Mouse (Mus musculus) liver, embryonic 12.5 days (tissue): ENCODE measurements around the gene Eef1akmt3. TPM values are rescaled to one million over a fixed set of nuclear protein-coding genes. Genes with fewer than 3 reads are reported as not detected.

Experiments
- ATAC-seq: fragments of 200-750 bp; cut with Nextera tagmentation; 2 replicates; pipeline ENCODE4 v1.8.0; 2017; ENCODE audit warnings: moderate number of reproducible peaks, mild to moderate bottlenecking, moderate library complexity
- H3K27ac ChIP-seq: fragments of 300-500 bp; sonication (generic); 2 replicates; pipeline ENCODE4 v1.5.1; 2016; ENCODE audit warnings: mild to moderate bottlenecking
- H3K27me3 ChIP-seq: fragments of 300-500 bp; sonication (generic); replicated peaks from 2 replicates; pipeline ENCODE4 v1.6.1; 2016; ENCODE audit warnings: mild to moderate bottlenecking, moderate library complexity
- H3K36me3 ChIP-seq: fragments of 300-500 bp; sonication (generic); 2 replicates; pipeline ENCODE4 v1.6.1; 2016; ENCODE audit warnings: mild to moderate bottlenecking, moderate library complexity
- H3K4me1 ChIP-seq: fragments of 300-500 bp; sonication (generic); 2 replicates; pipeline ENCODE4 v1.6.1; 2016
- H3K4me2 ChIP-seq: fragments of 300-500 bp; sonication (generic); 2 replicates; pipeline ENCODE4 v1.6.1; 2016; ENCODE audit warnings: mild to moderate bottlenecking, moderate library complexity
- H3K4me3 ChIP-seq: fragments of 300-500 bp; sonication (generic); 2 replicates; pipeline ENCODE4 v1.5.1; 2016; ENCODE audit warnings: mild to moderate bottlenecking, moderate library complexity
- H3K9ac ChIP-seq: fragments of 300-500 bp; sonication (generic); 2 replicates; pipeline ENCODE4 v1.6.1; 2016; ENCODE audit warnings: mild to moderate bottlenecking, moderate library complexity
- H3K9me3 ChIP-seq: fragments of 300-500 bp; sonication (generic); replicated peaks from 2 replicates; pipeline ENCODE4 v1.6.1; 2016; ENCODE audit warnings: mild to moderate bottlenecking, moderate library complexity
- WGBS: fragments of 180-500 bp; shearing (Covaris S2); methylation state at CpG from one replicate; pipeline ENCODE4 v1.1.7; 2016; ENCODE audit not compliant: insufficient replicate concordance; 5-methylcytosine and 5-hydroxymethylcytosine counted together
- polyA plus RNA-seq: library from polyadenylated mRNA; unstranded; fragments of >200 nt; fragmentation: Nextera tagmentation; extraction: Ambion mirVana; gene quantifications from 2 replicates; pipeline ENCODE4 v1.2.1, GENCODE M21; 2016

The Eef1akmt3 gene
- polyA plus RNA-seq, result 0.13 and 0.29 TPM in 2 replicates

DNA sequence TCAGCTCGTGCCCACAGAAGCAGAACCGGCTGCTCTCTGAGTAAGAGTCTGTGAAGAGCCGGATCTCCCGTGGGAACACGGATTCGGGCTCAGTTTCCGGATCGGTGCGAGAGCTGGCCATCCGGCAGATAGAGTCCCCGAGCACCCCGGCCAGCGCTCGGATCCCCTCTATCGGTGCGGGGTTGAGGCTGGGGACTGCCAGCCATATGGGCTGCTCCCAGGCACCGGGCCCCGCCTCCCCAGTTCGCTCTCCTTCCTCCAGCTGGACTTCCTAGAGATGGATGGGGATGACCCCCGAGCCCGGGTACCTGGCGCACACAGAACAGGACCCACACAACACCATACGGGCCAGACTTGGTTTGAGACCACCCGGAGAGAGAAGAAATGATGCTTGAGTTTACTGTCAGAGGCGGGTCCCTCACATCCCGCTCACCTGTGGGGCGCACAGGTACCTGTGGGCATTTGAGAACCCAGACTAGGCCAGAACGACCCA is at the start of gene Eef1akmt3, which contains the start of gene Mettl1:
Eef1akmt3 (minus strand) TSS at position 240 of the 493 bp plus-strand sequence.
Mettl1 (plus strand) TSS at position 141 of the 493 bp plus-strand sequence.
- ATAC-seq, result peak; percentile 41
- under 1% methylated on average over 28 of the region's 28 CpGs for WGBS
- peak within 1 kb of the TSS; percentile 74 for H3K9ac ChIP-seq
- peaks cover 26% of the 10 kb centered on the region for H3K36me3 ChIP-seq
- H3K4me2 ChIP-seq, result peak within 1 kb of the TSS; percentile 97
- peaks cover 28% of the 10 kb centered on the region for H3K4me1 ChIP-seq
- no peaks in the 10 kb centered on the region for H3K9me3 ChIP-seq
- peak within 1 kb of the TSS; percentile 68 for H3K27ac ChIP-seq
- peaks cover 53% of the 10 kb centered on the region for H3K27me3 ChIP-seq
- H3K4me3 ChIP-seq, result peak within 1 kb of the TSS; percentile 76

DNA sequence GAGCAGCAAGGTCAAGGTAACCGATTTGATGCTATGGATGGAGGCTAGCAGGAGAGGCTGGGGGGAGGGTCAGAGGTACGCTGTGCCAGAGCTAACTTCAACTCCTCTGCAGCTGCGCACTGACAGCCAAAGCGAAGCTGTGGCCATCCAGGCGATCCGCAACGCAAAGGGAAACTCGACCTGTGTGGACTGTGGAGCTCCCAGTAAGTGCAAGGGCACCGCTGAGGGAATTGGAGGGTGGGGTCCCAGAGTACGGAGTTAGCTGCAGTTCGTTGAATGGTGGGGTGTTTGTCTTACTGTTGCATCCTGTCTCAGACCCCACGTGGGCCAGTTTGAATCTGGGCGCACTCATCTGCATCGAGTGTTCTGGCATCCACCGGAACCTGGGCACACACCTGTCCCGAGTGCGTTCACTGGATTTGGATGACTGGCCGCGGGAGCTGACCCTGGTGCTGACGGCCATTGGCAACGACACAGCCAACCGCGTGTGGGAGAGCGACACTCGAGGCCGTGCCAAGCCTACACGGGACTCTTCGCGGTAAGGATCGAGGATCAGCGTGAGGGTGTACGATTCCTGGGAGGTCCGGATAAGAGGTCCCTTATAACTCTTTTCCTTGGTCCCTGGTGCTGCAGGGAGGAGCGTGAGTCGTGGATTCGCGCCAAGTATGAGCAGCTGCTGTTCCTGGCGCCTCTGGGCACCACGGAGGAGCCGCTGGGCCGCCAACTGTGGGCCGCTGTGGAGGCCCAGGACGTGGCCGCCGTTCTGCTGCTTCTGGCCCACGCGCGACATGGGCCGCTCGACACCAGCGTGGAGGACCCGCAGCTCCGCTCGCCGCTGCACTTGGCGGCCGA is 49.5 kb upstream of the Eef1akmt3 start:
- WGBS, result 40% methylated on average over 57 of the region's 57 CpGs
- Histone ChIP-seq H3K27me3 (peaks cover 44% of the 10 kb centered on the region), H3K4me3 (0 out of 2 replicates have a peak overlapping the region, but pooled peaks have one; percentile 16), H3K9me3 (no peaks in the 10 kb centered on the region), H3K9ac (no peak overlapping the region), H3K4me1 (peaks cover 23% of the 10 kb centered on the region), H3K4me2 (peak overlapping the region; percentile 51), H3K36me3 (peaks cover 8% of the 10 kb centered on the region), H3K27ac (no peak overlapping the region)
- ATAC-seq, result no peak

DNA sequence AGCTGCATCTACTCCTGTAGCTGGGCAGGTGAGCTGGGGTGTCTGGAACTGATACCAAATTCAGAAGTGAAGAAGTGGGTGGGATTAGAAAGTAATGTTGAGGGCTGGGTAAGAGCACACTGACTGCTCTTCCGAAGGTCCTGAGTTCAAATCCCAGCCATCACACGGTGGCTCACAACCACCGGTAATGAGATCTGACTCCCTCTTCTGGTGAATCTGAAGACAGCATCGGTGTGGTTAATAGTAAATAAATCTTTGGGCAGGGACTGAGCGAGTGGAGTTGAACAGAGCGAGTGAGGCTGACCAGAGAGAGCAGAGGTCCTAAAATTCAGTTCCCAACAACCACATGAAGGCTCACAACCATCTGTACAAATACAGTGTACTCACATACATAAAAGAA is 44.3 kb upstream of the Eef1akmt3 start:
- no peaks in the 10 kb centered on the region for H3K36me3 ChIP-seq
- H3K4me2 ChIP-seq, result no peak overlapping the region
- H3K27ac ChIP-seq, result no peak overlapping the region
- no peak overlapping the region for H3K4me3 ChIP-seq
- peaks cover 56% of the 10 kb centered on the region for H3K27me3 ChIP-seq
- no peak for ATAC-seq
- H3K9ac ChIP-seq, result no peak overlapping the region
- H3K9me3 ChIP-seq, result no peaks in the 10 kb centered on the region
- H3K4me1 ChIP-seq, result peaks cover 21% of the 10 kb centered on the region
- WGBS, result 67% methylated on average over 6 of the region's 6 CpGs

DNA sequence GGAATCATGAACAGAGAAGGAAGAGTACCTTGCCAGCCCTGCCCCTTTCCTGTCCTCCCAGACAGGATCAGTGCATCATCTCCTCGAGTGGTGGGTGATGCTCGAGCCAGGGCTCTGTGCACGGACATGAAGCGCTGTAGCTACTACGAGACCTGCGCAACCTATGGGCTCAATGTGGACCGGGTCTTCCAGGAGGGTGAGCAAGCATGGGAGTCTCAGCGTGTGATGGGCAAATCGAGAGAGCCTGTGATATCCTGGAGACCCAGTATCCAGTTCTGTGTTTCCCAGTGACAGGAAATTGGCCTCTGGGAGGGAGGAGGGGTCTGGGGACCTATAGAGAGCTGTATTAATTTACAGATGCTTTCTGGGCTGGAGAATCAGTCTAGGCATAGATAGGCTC is 43.7 kb upstream of the Eef1akmt3 start:
- Histone ChIP-seq H3K27ac (no peak overlapping the region), H3K9me3 (no peaks in the 10 kb centered on the region), H3K9ac (no peak overlapping the region), H3K4me3 (no peak overlapping the region), H3K4me1 (peaks cover 25% of the 10 kb centered on the region), H3K27me3 (peaks cover 56% of the 10 kb centered on the region), H3K4me2 (no peak overlapping the region), H3K36me3 (no peaks in the 10 kb centered on the region)
- WGBS, result 73% methylated on average over 9 of the region's 9 CpGs
- no peak for ATAC-seq

DNA sequence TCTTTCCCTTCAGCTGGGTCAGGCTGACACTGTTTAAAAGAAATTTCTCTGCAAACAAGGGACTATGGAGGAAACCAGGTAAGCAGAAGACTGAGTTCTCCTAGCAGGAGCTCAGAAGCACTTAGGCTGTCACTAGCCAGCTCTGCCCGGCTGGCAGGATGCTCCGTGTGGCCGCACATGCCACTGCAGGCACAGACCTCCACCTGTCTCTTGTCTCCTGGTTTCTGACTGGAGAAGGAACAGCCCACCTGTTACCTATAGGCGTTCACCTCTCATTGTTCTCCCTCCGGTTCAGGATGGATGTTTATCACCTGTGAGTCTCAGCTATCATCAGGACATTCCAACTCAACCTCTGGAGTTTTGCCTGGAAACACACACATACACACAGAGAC is 42.6 kb upstream of the Eef1akmt3 start:
- peaks cover 56% of the 10 kb centered on the region for H3K27me3 ChIP-seq
- no peak overlapping the region for H3K9ac ChIP-seq
- peaks cover 36% of the 10 kb centered on the region for H3K4me1 ChIP-seq
- ATAC-seq, result no peak
- no peak overlapping the region for H3K27ac ChIP-seq
- 64% methylated on average over 5 of the region's 5 CpGs for WGBS
- no peaks in the 10 kb centered on the region for H3K36me3 ChIP-seq
- no peaks in the 10 kb centered on the region for H3K9me3 ChIP-seq
- no peak overlapping the region for H3K4me3 ChIP-seq
- H3K4me2 ChIP-seq, result no peak overlapping the region

DNA sequence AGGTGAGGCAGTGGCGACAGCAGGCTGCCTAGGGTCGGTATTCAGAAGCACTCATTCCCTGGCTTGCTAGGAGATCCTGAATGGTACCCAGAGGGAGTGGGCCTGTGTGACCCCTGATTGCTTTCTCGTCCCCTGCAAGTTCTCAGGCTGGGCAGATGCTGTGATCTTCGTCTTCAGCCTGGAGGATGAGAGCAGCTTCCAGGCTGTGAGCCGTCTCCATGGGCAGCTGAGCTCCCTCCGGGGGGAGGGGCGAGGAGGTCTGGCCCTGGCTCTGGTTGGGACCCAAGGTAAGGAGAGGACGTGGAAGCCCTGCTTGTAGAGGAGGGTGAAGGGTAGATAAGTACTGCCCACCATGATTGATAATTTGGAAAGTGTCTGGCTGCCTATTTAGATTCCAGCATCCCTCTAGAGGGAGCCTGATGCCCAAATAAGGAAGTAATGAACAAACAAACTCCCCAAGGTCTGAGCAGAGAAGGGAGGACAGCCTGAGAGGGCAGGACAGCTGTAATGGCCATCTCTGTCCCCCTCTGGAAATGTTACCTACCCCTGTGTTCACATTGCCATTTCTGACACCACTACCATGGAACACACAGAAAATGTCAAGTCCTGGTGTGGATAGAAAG is 42.1 kb upstream of the Eef1akmt3 start:
- Histone ChIP-seq H3K4me3 (no peak overlapping the region), H3K9ac (no peak overlapping the region), H3K27me3 (peaks cover 60% of the 10 kb centered on the region), H3K4me1 (peaks cover 41% of the 10 kb centered on the region), H3K9me3 (no peaks in the 10 kb centered on the region), H3K36me3 (no peaks in the 10 kb centered on the region), H3K4me2 (no peak overlapping the region), H3K27ac (no peak overlapping the region)
- 57% methylated on average over 8 of the region's 8 CpGs for WGBS
- no peak for ATAC-seq

DNA sequence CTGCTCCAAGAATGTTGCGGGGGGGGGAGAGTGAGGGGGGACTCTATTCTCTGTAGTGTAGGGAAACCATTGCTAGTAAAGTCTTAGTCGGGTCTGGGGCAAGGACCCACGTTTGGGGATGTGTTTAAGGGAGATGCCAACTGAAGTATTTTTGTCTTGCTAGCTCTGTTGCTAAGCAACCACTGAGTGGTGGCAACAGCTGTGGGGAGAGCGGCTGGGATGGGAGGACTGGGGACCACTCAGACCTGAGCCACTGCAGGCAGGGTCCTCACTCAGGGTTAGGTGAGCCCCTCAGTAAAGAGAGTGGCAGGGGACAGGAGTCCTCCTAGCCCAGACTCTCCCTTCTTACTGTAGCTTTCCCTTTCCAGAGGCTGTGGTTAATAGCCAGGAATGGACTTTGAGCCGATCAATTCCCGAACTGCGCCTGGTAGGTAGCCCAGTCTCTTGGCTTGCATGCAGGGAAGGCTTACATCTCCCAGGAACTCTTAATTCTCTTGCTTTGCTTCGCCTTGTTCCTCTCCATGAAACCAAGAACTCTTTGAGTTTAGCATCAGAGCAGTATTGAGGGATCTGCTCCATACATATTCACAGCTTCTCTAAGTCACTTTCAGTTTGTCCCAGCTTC is 40.8 kb upstream of the Eef1akmt3 start:
- Histone ChIP-seq H3K27ac (no peak overlapping the region), H3K27me3 (peaks cover 67% of the 10 kb centered on the region), H3K9me3 (no peaks in the 10 kb centered on the region), H3K36me3 (no peaks in the 10 kb centered on the region), H3K4me1 (peaks cover 53% of the 10 kb centered on the region), H3K4me3 (no peak overlapping the region), H3K4me2 (peak overlapping the region; percentile 60; the same call in 1 of the 2 replicates), H3K9ac (no peak overlapping the region)
- no peak for ATAC-seq
- WGBS, result 61% methylated on average over 8 of the region's 8 CpGs

DNA sequence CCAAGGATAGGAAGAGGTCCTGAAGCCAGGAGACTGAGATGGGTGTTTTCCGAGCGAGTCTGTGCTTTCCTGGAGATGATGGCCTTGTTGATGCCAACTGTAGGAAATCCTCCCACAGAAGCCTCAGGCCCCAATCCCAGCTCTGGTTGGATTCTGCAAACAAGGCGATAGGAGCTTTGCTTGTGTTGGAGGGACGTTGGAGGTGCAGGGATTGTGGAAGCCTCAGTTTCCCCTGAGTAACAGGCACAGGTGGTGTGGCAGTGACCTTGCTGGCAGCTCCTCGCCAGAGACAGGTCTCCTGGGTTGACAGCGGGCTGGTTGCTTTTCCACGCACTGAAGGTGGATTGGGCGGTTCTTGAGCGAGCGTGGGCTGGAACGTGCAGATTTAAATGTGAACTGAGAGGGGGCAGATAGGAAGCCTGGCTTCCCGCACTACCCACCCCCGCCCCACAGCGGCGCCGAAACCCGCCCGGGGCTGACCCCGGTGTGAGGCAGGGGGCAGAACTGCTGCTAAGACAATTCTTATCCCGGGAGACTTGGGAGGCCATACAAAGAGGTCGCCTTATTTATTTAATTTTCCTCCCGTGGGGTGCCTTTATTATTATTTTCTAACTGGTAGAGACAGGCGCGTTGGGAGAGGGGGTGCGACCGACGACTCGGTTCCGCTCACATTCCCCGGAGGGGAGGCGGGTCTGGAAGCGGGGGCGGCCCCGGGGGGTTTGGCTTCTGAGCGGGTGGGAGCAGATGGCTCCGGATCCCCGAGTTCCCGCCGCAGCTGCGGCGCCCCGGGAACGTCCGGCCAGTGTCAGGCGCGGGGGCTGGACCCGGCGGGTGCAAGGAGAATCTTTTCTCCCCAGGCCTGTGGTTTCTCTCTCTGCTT is 39.8 kb upstream of the Eef1akmt3 start:
- Histone ChIP-seq H3K36me3 (no peaks in the 10 kb centered on the region), H3K9me3 (no peaks in the 10 kb centered on the region), H3K9ac (no peak overlapping the region), H3K27ac (0 out of 2 replicates have a peak overlapping the region, but pooled peaks have one; percentile 29), H3K27me3 (peaks cover 77% of the 10 kb centered on the region), H3K4me2 (peak overlapping the region; percentile 60), H3K4me3 (peak overlapping the region; percentile 27), H3K4me1 (peaks cover 63% of the 10 kb centered on the region)
- 11% methylated on average over 48 of the region's 48 CpGs for WGBS
- no peak for ATAC-seq

DNA sequence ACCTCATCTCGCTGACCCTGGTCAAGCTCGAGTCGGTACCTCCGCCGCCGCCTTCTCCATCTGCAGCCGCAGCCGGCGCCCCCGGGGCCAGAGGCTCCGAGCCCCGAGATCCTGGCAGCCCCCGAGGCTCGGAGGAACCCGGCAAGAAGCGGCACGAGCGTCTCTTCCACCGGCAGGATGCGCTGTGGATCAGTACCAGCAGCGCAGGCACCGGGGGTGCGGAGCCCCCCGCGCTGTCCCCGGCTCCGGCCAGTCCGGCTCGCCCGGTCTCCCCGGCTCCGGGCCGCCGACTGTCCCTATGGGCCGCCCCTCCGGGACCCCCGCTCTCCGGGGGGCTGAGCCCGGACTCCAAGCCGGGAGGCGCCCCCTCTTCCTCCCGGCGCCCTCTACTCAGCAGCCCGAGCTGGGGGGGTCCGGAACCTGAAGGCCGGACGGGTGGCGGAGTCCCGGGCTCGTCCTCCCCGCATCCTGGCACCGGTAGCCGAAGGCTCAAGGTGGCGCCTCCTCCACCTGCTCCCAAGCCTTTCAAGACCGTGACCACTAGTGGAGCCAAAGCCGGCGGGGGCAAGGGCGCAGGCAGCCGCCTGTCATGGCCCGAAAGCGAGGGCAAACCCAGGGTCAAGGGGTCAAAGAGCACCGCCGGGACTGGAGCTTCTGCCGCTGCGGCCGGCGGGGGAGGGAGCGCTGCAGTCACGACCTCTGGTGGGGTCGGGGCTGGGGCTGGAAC is 38.5 kb upstream of the Eef1akmt3 start:
- H3K9ac ChIP-seq, result peak overlapping the region; percentile 24
- peaks cover 75% of the 10 kb centered on the region for H3K4me1 ChIP-seq

DNA sequence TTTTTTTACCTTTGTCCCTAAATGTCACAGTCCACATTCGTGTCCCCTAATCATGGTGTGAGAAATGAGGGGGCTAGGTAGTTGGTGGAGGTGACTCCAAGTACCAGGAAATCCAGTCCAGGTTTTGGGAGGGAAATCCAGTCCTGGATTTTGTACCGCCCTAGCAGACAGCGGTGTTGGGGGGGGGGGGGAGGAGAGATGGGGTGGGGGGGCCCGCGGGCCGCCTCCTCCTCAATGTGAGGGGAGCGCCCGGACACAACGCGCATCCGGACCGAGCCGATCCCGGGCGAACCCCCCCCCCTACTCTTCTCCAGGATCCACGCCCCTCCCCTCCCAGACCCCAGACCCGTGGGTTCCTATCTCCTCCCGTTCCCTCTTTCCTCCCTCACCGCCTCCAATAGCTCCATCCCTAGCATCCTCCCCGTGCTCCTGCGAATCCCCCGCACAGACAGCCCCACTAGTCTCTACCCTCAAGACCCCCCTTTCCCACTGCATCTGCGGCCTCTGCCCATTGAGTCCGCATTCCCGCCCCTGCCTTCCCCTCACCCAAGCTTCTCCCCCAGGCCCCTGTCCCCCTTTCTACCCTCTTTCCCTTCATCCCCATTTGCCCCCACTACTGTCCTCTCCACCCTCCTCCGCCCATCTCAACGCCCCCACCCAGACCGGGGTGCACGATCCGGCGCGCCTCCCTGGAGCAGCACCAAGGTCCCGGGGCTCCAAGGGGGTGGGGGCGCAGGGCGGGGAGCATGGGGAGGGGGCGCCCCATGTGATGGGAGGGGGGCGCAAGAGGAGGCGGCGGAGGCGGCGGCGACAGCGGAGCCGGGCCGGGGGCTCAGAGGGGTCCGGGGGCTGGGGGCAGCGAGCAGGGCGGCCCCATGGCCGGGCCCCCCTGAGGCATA is 37.6 kb upstream of the Eef1akmt3 start:
- H3K4me2 ChIP-seq, result peak overlapping the region; percentile 77
- peaks cover 75% of the 10 kb centered on the region for H3K4me1 ChIP-seq
- H3K4me3 ChIP-seq, result peak overlapping the region; percentile 53
- peak overlapping the region; percentile 24 for H3K9ac ChIP-seq
- H3K36me3 ChIP-seq, result no peaks in the 10 kb centered on the region
- no peak overlapping the region for H3K27ac ChIP-seq
- peaks cover 89% of the 10 kb centered on the region for H3K27me3 ChIP-seq
- no peaks in the 10 kb centered on the region for H3K9me3 ChIP-seq
- ATAC-seq, result no peak
- 7% methylated on average over 42 of the region's 49 CpGs for WGBS

More for the DNA sequence above, 38.5 kb upstream of the Eef1akmt3 start:
- no peaks in the 10 kb centered on the region for H3K36me3 ChIP-seq
- WGBS, result 22% methylated on average over 65 of the region's 70 CpGs
- H3K27ac ChIP-seq, result no peak overlapping the region
- H3K27me3 ChIP-seq, result peaks cover 89% of the 10 kb centered on the region
- no peaks in the 10 kb centered on the region for H3K9me3 ChIP-seq
- H3K4me3 ChIP-seq, result peak overlapping the region; percentile 53
- H3K4me2 ChIP-seq, result peak overlapping the region; percentile 77
- no peak for ATAC-seq
